Mouse (Mus musculus): ENCODE data around the gene Cyth1.

Gene Cyth1

DNA sequence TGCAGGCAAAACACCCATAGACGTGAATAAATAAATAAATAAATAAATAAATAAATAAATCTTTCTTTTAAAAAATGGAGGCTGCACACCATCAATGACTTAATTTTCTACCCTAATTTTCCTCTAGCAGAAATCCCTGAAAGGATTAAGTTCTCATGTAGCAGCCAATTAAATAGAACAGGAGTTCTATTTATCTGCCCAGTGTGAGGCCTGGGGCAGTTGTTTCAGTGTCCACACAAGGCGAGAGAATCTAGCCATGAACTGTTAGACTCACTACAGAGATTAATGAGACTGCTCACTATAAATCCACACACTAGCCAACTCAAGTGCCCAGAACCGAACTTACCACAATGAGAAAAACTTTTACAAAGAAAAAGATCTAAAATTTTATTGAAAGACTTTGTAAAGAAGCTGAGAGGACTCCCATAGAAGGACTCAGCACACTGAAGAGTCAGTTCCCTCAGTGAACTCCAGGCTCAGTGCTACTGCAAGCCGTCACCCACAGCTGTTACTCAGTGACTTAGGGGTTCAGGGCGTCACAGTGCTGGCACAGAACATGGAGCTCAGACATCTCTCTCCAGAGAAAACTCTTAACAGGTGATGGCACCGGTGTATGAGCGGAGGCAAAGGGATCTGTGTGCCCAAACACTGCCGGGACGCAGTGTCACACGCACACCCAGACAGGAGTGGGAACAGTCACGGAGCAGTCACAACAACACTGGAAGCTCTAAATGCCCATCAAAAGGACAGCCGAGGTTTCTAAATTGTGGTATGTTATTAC, 23.1 kb downstream of the Cyth1 start:
- in situ Hi-C loops (cut with MboI) = no loop called here

- in situ Hi-C loops (cut with MboI) = no loop called here
Measured at GRCm38 (mm10) chr11:118223416-118224067, 24.9 kb downstream of the Cyth1 start.

DNA sequence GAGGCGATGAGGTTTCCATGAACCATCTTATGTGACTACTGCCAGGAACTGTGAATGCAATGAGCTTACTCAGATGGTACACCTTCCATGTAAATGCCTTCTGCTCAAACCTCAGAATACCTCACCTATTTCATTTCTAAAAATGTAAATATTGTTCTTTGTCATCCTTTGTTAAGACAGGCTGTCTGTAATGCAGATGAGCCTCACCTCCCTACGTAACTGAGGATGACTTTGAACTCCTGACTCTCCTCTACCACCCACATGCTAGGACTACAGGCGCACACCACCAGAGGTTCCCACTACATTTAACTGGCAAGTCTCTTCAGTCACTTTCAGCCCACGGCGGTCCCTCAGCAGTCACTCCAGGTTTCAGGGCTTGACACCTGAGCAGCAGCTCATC, 25.5 kb downstream of the Cyth1 start:
- in situ Hi-C loops (cut with MboI) = no loop called here

DNA sequence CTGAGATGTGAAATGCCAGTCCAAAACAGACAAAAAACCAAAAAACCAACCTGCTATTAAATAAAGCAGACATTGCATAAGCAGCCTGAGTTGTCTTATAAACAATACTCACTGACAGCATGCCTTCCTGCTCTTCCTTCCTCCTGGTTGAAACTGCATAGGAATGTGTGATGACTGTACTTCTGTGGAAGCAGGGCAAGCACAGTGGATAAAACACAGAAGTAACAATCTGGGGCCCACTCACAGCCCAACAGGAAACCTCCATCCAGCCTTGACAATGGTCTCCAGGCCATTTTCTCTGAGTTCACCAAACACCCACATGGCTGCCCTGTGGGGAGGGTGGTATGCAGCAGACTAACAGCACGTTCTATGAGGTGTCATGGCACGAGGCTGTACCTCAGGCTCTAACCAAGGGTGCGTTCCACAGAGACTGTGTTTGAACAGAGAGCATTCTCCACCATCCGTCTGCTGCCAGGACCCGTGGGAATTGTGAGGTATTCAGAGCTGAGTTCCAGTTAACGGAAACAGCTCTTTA, 26.0 kb downstream of the Cyth1 start:
- in situ Hi-C loops (cut with MboI) = no loop called here

GRCm38 (mm10) chr11:118220561-118221262, 27.7 kb downstream of the Cyth1 start:
- in situ Hi-C loops (cut with MboI) = no loop called here

DNA sequence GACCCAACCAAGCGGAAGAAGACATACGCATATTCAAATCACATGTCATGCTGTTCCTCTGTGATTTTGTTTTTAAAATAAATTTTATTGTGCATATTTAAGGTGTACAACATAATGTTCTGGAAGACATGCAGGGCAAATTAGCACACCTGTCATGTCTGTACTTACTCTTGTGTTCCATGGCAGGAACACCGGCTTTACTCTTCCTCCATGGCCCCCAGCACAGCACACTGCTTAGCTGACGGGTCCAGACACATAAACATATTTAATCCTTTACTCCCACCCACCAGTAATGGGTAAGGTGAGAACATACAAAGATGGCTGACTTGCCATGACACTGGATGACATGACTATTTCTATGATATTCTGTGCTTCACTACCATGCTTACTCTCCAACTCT, 29.3 kb downstream of the Cyth1 start:
- in situ Hi-C loops (cut with MboI) = no loop called here

- in situ Hi-C loops (cut with MboI) = no loop called here
Measured at GRCm38 (mm10) chr11:118216468-118216867, 31.9 kb downstream of the Cyth1 start.

DNA sequence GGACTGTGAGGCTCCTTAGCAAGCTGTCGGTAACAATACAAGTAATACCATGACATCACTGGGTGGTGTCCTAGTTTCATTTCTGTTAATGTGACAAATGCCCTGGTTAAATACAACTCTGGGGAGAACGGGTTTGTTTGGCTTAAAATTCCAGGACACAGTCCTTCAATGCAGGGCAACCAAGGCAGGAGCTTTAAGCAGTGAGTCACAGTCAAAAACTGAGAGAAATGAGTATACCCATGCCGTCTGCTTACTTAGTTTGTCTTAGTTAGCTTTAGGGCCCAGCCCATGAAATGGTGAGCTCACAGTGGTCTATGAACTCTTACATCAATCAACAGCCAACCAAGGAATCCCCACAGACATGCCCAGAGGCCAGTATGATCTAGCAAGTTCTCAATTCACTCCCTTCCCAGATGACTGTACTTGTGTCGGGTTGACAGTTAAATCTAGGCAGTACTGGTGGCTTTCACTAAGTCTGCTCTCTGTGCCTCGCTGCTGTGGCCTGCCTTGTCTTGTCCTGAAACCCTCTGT, 32.4 kb downstream of the Cyth1 start:
- in situ Hi-C loops (cut with MboI) = no loop called here

DNA sequence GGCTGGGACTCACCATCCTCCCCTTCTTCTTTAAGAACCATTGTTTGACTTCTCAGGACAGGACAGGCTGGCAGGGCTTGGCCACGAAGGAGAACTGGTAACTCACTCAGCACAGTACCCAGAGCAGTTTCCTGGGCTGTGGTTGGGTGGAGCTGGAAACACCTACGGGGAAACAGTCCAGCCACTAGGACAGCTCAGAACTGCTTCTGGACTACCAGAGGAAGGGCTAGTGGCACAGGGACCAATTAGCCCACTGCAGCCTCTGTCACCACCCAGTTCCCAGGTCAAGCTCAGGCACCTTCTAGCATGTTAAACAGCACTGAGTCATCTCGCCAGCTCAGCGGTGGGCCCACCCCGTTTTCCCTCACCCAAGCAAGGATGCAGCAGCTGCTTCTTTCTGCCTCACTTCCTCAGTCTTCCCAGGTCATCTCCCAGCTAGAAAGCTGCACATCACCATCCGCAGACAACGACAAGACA, 35.7 kb downstream of the Cyth1 start:
- in situ Hi-C loops (cut with MboI) = loop anchor here (5.0 kb wide), 1 partner anchor 65 kb away; no protein-coding TSS in a partner anchor

- in situ Hi-C loops (cut with MboI) = loop anchor here (5.0 kb wide), 1 partner anchor 65 kb away; no protein-coding TSS in a partner anchor
Measured at GRCm38 (mm10) chr11:118211749-118212635, 36.4 kb downstream of the Cyth1 start.

DNA sequence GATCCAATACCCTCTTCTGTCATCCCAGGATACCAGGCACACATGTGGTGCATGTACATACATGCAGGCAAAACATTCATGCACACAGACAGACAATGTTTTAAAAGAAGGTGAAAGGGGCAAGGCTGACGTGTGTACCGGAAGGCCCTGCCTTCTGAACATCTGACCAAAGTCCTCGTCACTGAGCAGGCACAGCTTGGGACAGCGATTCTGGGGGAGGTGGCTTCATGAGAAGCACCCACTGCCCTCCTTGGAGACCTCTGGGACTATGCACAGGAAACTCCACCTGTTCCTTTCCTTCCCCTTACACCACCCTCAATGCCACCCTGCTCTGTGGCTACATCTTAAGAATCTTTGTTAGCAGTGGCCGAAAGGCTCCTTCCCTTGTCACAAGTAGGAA, 37.4 kb downstream of the Cyth1 start:
- in situ Hi-C loops (cut with MboI) = loop anchor here (5.0 kb wide), 1 partner anchor 64 kb away; no protein-coding TSS in a partner anchor

DNA sequence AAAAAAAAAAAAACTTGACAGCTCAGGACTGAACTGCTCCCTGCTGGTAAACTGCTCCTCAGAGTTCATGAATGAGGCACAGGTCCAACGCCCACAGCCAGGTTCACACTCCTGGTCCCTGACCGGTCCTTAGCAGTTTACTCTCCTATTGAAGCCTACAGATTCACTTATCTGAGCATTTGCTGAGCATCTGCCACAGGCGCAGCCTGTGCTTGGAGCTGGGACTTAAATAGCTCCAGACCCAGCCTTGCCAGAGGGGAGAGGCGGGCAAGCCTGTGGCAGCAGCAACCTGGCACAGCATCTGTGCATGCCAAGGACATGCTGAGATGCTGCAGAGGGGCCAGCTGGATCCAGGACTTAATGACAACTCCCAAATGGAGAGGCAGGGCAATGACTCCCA, 38.3 kb downstream of the Cyth1 start:
- in situ Hi-C loops (cut with MboI) = loop anchor here (5.0 kb wide), 1 partner anchor 63 kb away; no protein-coding TSS in a partner anchor

DNA sequence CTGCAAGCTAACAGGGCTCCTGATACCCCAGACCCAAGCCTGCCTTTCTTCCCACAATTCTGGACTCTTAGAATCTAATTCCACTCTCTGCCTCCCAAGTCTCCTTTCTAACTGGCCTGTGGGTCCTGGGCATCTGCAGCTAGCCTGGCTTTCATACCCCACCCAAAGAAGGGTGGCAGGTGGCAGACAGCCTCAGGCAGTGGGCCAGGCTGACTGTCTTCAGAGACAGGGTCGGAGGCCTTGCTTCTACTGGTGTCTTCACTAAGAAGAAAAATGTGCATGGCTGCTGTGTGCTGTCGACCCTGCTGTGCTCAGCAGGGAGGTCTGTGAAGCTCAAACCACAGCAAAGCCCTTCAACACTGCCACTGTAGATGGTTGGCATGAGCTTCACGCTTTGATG, 39.0 kb downstream of the Cyth1 start:
- in situ Hi-C loops (cut with MboI) = no loop called here

- in situ Hi-C loops (cut with MboI) = no loop called here
Measured at GRCm38 (mm10) chr11:118208672-118209272, 39.6 kb downstream of the Cyth1 start.

DNA sequence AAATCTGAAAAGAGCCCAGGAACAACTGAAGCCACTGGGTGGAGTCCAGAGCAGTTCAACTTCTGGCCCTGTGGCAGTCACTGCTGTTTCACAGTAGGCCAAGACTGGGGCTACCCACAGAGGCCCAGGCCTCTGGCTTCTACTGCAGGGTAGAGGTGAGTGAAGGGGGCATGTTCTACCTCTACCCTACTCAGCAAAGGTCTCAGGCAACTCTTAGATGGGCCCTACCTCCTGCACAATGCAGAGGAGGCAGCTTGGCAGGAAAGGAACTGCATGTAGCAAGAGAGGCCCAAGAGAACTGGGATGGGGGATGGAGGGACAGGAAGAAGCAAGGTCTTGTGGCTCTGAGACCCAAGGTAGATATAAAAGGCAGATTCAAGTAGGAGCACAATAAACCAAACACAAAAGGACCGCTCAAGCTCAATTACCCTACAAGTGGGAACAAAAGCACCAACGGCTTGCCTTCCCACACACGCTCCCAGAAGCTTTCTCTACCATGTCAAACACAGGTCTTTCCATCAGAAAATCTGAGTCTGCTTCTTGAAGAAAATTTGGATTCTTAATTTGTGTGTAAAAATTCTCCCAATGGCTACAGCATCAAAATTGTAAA, 40.9 kb downstream of the Cyth1 start:
- in situ Hi-C loops (cut with MboI) = no loop called here

DNA sequence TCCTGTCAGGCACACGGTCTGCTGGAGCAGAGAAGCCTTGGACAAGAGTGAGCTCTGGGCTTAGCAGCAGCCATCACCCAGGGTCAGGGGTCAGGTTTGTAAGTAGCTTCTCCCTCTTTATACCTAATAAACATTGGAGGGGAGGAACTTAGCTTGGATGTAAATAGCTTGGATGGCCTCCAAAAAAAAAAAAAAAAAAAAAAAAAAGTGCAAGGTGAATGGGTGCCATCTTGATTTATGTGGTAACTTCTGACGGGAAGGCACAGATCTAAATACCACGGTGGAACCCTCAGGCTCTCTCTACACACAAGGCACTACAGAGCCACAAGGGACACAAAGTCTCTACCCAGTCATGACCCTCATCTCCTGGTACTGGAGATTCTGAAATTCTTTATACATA, 42.1 kb downstream of the Cyth1 start:
- in situ Hi-C loops (cut with MboI) = no loop called here

DNA sequence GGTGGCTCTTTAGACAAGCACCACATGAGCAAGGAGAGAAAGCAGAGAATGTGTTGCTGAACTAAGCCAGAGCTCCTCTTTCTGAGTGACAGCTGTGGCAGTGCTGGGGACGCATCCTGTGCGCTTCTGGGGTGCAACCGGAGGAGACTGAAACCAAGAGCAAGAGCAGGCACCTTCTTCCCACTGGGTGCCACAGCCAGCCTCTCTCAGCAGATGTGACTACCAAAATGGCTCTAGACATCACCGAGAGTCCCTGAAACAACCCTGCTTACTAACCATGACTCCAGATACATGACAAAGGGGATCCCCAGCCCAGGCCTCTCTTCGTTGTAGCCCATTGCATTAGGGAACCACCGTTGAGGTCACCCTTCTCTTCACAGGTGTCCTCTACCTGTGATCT, 44.9 kb downstream of the Cyth1 start:
- in situ Hi-C loops (cut with MboI) = no loop called here

GRCm38 (mm10) chr11:118202410-118203233, 45.8 kb downstream of the Cyth1 start:
- in situ Hi-C loops (cut with MboI) = no loop called here

DNA sequence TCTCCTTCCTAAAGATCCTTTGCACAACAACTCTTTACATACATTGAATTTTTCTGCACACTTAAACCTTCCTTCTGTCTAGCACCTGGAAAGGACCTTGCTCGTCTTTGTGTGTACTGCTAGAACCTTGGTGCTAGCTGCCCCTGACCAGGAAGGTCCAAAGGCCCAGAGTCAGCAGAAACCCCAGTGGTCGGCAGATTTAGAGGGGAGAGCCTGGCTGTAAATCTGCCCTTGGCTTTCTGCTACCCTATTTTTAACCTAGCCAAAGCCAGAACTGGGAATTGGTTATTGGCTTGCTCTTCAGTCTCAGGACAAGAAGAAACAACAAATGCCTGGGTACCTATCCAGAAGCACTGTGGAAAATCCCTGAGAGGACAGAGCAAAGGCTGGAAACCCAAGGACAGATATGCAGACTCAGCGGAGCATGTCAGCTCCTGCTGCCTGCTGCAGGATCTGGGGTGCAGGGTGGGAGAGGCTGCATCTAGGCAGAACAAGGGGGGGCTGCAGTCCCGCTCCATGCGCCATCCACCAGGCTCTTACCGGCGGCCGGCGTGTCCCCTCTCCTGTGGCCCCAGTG, 46.5 kb downstream of the Cyth1 start:
- in situ Hi-C loops (cut with MboI) = no loop called here
